Mouse (Mus musculus) myocyte (in vitro differentiated cells): ENCODE results near the gene Jazf1.

Source experiments
- CEBPB ChIP-seq: IDR thresholded peaks from 2 replicates; pipeline ENCODE4 v1.6.1; 2011; ENCODE audit warnings: mild to moderate bottlenecking, moderate library complexity; ENCODE audit not compliant: poor library complexity, insufficient read depth, severe bottlenecking
- E2F4 ChIP-seq: IDR thresholded peaks from one replicate; pipeline ENCODE4 v1.6.1; 2011; ENCODE audit warnings: mild to moderate bottlenecking, control low read depth, moderate library complexity; ENCODE audit not compliant: insufficient read depth
- MAX ChIP-seq: IDR thresholded peaks from one replicate; pipeline ENCODE4 v1.6.1; 2011; ENCODE audit warnings: low read depth, mild to moderate bottlenecking, control low read depth
- MYOG ChIP-seq, 3 experiments: IDR thresholded peaks; one replicate each; pipeline ENCODE4 v1.6.1; 2011; ENCODE audit warnings: control low read depth in 2 of 3, low read depth in 2 of 3, mild to moderate bottlenecking in 2 of 3; ENCODE audit not compliant: insufficient read length in 2 of 3, control insufficient read depth in 1 of 3, insufficient read depth in 1 of 3
- POLR2A ChIP-seq: IDR thresholded peaks from one replicate; pipeline ENCODE4 v1.6.1; 2011; ENCODE audit warnings: low read depth, mild to moderate bottlenecking, control low read depth, moderate library complexity; ENCODE audit not compliant: insufficient read length
- POLR2AphosphoS2 ChIP-seq: IDR thresholded peaks from one replicate; pipeline ENCODE4 v1.6.1; 2011; ENCODE audit warnings: low read depth, control low read depth; ENCODE audit not compliant: insufficient read length
- TCF12 ChIP-seq: IDR thresholded peaks from one replicate; pipeline ENCODE4 v1.6.1; 2011; ENCODE audit warnings: mild to moderate bottlenecking, control low read depth; ENCODE audit not compliant: poor library complexity, insufficient read depth, severe bottlenecking
- TCF3 ChIP-seq: IDR thresholded peaks from one replicate; pipeline ENCODE4 v1.6.1; 2011; ENCODE audit warnings: low read depth, control low read depth; ENCODE audit not compliant: insufficient read length
- USF1 ChIP-seq: IDR thresholded peaks from one replicate; pipeline ENCODE4 v1.6.1; 2011; ENCODE audit warnings: low read depth, mild to moderate bottlenecking, control low read depth, moderate library complexity

- TF ChIP-seq POLR2A (no peak), MYOG (IDR thresholded peaks at IDR 0.05; ENCODE audit: control insufficient read depth in 1 of 3, insufficient read depth in 1 of 3, insufficient read length in 2 of 3, low read depth in 2 of 3) (no peak), E2F4 (no peak), USF1 (no peak), POLR2AphosphoS2 (no peak), TCF12 (no peak), TCF3 (no peak), MAX (no peak), CEBPB (no peak)
Measured at GRCm38 (mm10) chr6:52916836-52917376, 151.5 kb downstream of the Jazf1 start.
